ENCODE assay signal across 8 mouse cellular contexts in genomic region chr4:22131751-22132736, GRCm38 (mm10).
A peak's percentile ranks its signal among the peaks of the same experiment; 100 is the strongest.
DNase-seq lines count a peak whose midpoint lies in the region; ATAC-seq and TF ChIP-seq lines count a peak whose summit lies in the region.

No protein-coding gene starts in this region.

- TF ChIP-seq CTCF in midbrain, postnatal 0 days (IDR thresholded peaks at IDR 0.05) = peak; percentile 85

- no peaks in the 10 kb centered on the region for H3K27me3 ChIP-seq in embryonic facial prominence, embryonic 11.5 days (ENCODE audit: control insufficient read depth, insufficient read depth, low read length)
- H3K27me3 ChIP-seq in hindbrain, embryonic 15.5 days = no peaks in the 10 kb centered on the region; the same call in 1 of the 2 replicates
- H3K27me3 ChIP-seq in midbrain, postnatal 0 days (ENCODE audit: insufficient read depth, low read length) = no peaks in the 10 kb centered on the region

- H3K36me3 ChIP-seq in embryonic facial prominence, embryonic 11.5 days (replicated peaks; ENCODE audit: control insufficient read depth, insufficient read depth, low read depth, low read length) = no peaks in the 10 kb centered on the region
- no peaks in the 10 kb centered on the region for H3K36me3 ChIP-seq in hindbrain, embryonic 15.5 days
- H3K36me3 ChIP-seq in midbrain, postnatal 0 days (ENCODE audit: insufficient read depth, low read length) = no peaks in the 10 kb centered on the region

- H3K9ac ChIP-seq in embryonic facial prominence, embryonic 11.5 days (replicated peaks; ENCODE audit: low read length) = no peak overlapping the region
- no peak overlapping the region for H3K9ac ChIP-seq in hindbrain, embryonic 15.5 days
- no peak overlapping the region for H3K9ac ChIP-seq in midbrain, postnatal 0 days (replicated peaks; ENCODE audit: low read length, poor library complexity, severe bottlenecking)

- intact Hi-C loops in gastrocnemius, postnatal 14 days (cut with DNase I; ENCODE audit: low total_unique reads) = no loop called here

- peak; percentile 72; the same call in 1 of the 2 replicates for ATAC-seq in embryonic facial prominence, embryonic 11.5 days (replicated peaks; ENCODE audit: insufficient number of reproducible peaks, low FRiP score, low TSS enrichment, low read depth)
- peak; percentile 55; the same call in 1 of the 2 replicates for ATAC-seq in hindbrain, embryonic 15.5 days (ENCODE audit: low FRiP score, low read depth)
- ATAC-seq in midbrain, postnatal 0 days (ENCODE audit: low FRiP score) = peak; percentile 54; the same call in 1 of the 2 replicates

- H3K4me1 ChIP-seq in embryonic facial prominence, embryonic 11.5 days (ENCODE audit: control insufficient read depth, insufficient read depth, low read length) = no peaks in the 10 kb centered on the region
- peaks cover 4% of the 10 kb centered on the region; the same call in 1 of the 2 replicates for H3K4me1 ChIP-seq in hindbrain, embryonic 15.5 days (replicated peaks)
- H3K4me1 ChIP-seq in midbrain, postnatal 0 days (ENCODE audit: insufficient read depth, low read length) = peaks cover 4% of the 10 kb centered on the region; the same call in 1 of the 2 replicates

- no peak overlapping the region for H3K4me3 ChIP-seq in embryonic facial prominence, embryonic 11.5 days (ENCODE audit: low read depth, low read length)
- H3K4me3 ChIP-seq in hindbrain, embryonic 15.5 days = no peak overlapping the region
- H3K4me3 ChIP-seq in midbrain, postnatal 0 days (ENCODE audit: low read depth, low read length) = no peak overlapping the region

- WGBS in embryonic facial prominence, embryonic 11.5 days = 59% methylated on average over 13 of the region's 13 CpGs
- 59% methylated on average over 13 of the region's 13 CpGs for WGBS in hindbrain, embryonic 15.5 days
- 63% methylated on average over 13 of the region's 13 CpGs for WGBS in midbrain, postnatal 0 days

- no peaks in the 10 kb centered on the region for H3K9me3 ChIP-seq in embryonic facial prominence, embryonic 11.5 days (replicated peaks; ENCODE audit: control insufficient read depth, low read length)
- H3K9me3 ChIP-seq in hindbrain, embryonic 15.5 days = no peaks in the 10 kb centered on the region
- H3K9me3 ChIP-seq in midbrain, postnatal 0 days (ENCODE audit: low read length) = no peaks in the 10 kb centered on the region

- no peak overlapping the region for H3K4me2 ChIP-seq in embryonic facial prominence, embryonic 11.5 days (ENCODE audit: low read depth, low read length)
- H3K4me2 ChIP-seq in hindbrain, embryonic 15.5 days = no peak overlapping the region
- no peak overlapping the region for H3K4me2 ChIP-seq in midbrain, postnatal 0 days (ENCODE audit: low read depth, low read length, poor library complexity, severe bottlenecking)

- peak; percentile 7 for DNase-seq in gastrocnemius, postnatal 14 days
- DNase-seq in gastrocnemius, postnatal 4 days (ENCODE audit: low spot score in 2 of 2) = no peak
- DNase-seq in ES-CJ7 (ENCODE audit: low read depth, low spot score) = peak; percentile 80
- DNase-seq in embryonic facial prominence, embryonic 11.5 days (ENCODE audit: low spot score) = peak; percentile 62
- DNase-seq in layer of hippocampus, postnatal 10 days (ENCODE audit: low spot score in 2 of 2) = peak; percentile 47 to 68
- peak; percentile 74 for DNase-seq in midbrain, postnatal 0 days (ENCODE audit: low spot score)
- DNase-seq in T-cell, adult 2 months (ENCODE audit: low spot score) = no peak

- no peak overlapping the region for H3K27ac ChIP-seq in embryonic facial prominence, embryonic 11.5 days (replicated peaks; ENCODE audit: low read depth, low read length)
- H3K27ac ChIP-seq in hindbrain, embryonic 15.5 days (replicated peaks) = no peak overlapping the region
- H3K27ac ChIP-seq in midbrain, postnatal 0 days (ENCODE audit: low read depth, low read length) = no peak overlapping the region

Comparison
In these comparisons a context has a peak if more than half of its experiments do, and no peak if none do; other contexts are left out.
1. DNase-seq: peak in gastrocnemius, postnatal 14 days (single experiment), ES-CJ7 (single experiment), embryonic facial prominence, embryonic 11.5 days (single experiment), layer of hippocampus, postnatal 10 days (2 of 2) and midbrain, postnatal 0 days (single experiment); none in gastrocnemius, postnatal 4 days (0 of 2) and T-cell, adult 2 months (single experiment).
2. Peak in every context shown above with its lines, with median percentiles within 50 percentile points of each other: ATAC-seq.